Mouse (Mus musculus) heart, postnatal 4 days (tissue): ENCODE results near the gene Cbx5. TPM values are rescaled to one million over a fixed set of nuclear protein-coding genes. Genes with fewer than 3 reads are reported as not detected.

Experiments
- DNase-seq: peaks from one replicate; pipeline ENCODE4 v3.0.0; 2021
- total RNA-seq, 2 experiments: library from RNA; stranded (reverse); gene quantifications; 2 replicates each; pipeline ENCODE4 v1.2.3; 2021

The Cbx5 gene
- total RNA-seq, 2 experiments from 2014 or later = 146 TPM

- DNase-seq = peak; percentile 90
Observed at GRCm38 (mm10) chr15:103214971-103215907, 24.4 kb downstream of the Cbx5 start.

DNA sequence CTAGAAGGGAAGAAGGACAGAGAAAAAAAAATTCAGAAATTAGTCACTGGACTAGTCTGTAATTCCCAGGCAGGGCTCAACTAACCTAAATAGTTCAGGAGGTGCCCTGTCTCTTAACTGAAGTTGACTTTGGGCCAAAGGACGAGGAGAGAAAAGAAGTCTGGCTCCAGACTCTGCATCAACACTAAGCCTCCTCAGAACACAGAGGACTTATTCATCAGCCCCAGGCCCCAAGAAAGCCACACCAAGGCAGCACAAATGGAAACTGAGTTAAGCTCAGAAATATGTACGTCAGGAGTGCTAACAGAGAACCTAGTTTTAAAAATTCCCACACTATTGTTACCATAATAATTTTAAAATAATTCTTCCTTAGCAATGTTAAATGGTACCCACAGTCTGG, 25.5 kb downstream of the Cbx5 start:
- no peak for DNase-seq

DNA sequence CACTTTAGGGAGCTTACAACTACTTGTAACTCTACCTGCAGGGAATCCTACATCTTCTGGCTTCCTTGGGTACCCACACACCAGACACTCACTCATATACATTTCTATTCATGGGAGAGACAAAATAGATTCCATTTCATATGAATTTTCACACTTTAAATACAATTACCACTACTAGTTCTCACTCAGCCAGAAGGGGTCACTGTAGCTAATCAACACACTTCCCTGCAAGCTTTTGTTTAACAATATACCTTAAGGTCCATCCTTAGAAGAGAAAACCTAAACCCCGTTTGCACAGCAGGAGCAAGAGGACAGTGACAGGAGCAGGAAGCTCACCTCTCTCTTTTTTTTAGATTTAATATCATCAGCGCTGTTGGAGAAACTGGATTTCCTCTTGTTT, 34.5 kb downstream of the Cbx5 start:
- no peak for DNase-seq

GRCm38 (mm10) chr15:103202088-103202793, 37.4 kb downstream of the Cbx5 start:
- DNase-seq = peak; percentile 76

DNA sequence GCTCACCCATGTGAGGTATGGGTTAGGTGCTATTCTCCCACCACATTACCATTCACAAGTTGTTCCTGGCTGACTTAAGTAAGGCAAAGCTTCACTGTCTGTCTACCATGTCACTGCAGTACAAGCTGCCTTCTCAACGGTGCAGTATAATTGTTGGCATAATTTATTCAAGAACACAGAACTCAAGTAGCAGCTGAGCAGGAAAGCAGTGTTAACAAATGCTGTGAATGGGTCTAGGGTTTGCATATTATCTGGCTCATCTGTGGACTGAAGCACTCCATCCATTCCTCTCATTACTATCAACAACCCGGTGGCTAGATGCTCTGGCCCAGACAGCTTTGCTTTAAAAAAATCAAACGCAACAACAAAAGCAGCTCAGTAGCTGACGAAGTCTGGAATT, 41.8 kb downstream of the Cbx5 start:
- DNase-seq = no peak

DNA sequence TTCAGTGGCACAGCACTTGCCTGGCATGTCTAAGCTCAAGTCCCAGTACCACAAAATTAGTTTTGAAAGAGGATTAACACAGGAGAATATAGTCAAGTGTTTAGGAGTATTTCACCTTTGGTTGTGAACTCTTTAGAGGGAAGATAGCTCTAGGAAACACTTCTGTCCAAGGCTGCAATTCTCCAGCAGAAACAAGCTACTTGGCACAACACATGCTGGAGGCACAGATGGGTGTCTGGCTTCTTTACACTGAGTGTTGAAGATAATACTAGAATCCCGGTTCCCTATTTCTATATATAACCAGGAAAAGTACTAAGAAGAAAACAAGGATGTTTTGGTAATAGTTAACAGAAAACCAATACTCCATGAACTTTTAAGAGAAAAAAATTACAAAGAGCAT, 42.8 kb downstream of the Cbx5 start:
- no peak for DNase-seq

- DNase-seq = no peak
Observed at GRCm38 (mm10) chr15:103193606-103194005, 46.0 kb downstream of the Cbx5 start.

DNA sequence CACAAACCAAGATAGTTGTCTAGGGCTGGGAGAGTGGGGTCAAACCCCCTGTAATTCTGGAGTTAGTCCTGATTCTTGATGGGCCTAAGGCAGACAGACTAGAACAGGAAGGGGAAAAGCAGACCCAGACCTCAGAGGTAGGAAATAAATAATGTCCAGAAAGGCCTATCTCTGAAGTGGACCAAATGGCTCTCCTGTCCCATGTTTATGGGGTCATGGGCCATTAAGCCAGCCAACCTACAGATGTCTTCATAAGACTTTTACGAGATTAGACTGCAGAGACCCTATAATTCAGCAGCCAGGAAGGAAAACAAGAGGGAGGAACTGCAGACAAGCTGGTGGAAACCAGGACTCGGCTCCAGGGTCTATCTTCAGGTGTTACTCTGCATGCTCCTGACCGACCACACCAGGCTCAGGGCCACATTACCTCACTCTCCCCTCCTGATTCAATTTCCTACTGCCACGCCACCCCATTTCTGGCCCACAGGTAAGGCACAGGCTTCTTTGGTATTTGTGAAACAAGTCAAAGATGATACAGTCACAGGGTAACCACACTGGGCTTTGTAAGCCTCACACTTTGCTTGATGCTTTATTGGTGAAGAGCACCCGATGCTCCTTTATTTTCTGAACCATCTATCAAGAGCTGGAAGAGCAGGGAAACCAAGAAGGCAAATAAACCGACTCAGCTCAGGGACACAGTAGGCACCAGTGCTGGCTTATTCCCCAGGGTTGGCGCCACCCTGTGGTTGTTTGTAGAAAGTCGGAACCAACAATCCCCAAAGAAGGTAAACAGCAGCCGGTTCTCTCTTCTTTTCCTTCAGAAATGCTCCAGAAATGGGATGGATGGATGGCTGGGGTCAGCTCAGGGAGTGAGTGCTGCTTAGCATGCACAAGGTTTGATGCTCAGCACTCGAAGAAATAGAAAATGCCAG, 48.8 kb downstream of the Cbx5 start:
- DNase-seq = peak; percentile 69

- DNase-seq = no peak
Observed at GRCm38 (mm10) chr15:103190083-103190482, 49.5 kb downstream of the Cbx5 start.

DNA sequence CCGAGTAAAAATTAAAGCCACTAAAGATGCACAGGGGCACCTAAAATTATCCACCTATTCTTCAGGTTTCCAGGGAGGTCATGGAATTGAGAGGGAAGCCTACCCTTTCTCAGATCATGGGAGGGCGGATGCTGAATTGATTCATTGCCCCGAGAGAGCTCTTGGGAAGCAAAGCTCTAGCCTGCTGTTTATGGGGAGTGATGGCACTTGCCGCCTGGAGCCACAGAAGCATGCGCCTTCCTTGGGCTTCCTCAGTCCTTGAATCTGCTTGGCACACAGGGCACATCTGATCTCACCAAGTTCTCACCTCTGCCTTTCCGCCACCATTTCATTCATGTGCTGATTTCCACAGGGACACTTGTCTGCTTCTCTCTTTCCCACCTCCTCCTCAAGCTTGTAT, 51.8 kb downstream of the Cbx5 start:
- no peak for DNase-seq

- peak; percentile 76 for DNase-seq
Observed at GRCm38 (mm10) chr15:103185462-103186198, 54.0 kb downstream of the Cbx5 start.

- peak; percentile 57 for DNase-seq
Observed at GRCm38 (mm10) chr15:103183651-103184610, 55.7 kb downstream of the Cbx5 start.

DNA sequence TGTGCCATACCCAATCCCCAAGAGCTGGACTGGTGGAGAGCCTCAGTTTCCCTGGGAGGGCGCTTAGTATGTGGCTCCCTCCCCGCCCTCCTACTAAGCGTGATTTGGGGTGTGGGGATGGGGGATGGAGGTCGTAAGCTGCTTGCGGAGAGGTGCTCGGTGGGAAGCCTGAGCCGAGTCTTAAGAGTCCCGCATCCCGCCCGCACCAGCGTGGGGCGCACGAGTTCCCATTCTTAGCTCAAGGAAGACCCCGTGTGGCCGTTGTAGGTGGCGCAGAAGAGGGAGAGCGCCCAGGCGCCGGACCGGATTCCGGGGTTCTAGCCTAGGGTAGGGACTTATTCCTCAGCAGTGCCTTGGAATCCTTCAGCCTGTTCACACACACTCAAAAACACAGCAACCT, 56.5 kb downstream of the Cbx5 start:
- DNase-seq = peak; percentile 79

- peak; percentile 90 for DNase-seq
Observed at GRCm38 (mm10) chr15:103182166-103182790, 57.3 kb downstream of the Cbx5 start.

DNA sequence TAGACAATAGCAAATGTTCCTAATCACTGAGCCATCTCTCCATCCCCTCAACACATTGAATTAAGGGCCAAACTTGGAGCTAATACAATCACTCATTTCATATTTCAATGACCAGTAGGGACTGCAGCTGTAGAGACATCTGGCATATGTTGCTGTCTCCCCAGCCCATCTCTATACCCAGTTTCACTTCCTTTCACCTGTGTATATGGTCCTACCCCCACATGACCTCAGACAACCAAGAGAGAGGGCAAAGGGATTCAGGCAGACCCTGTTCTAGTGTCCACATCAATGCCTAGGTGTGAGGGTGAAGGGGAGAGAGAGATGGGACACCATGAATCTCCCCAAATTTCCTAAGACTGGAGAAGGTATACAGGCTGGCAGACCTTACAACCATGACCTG, 59.2 kb downstream of the Cbx5 start:
- DNase-seq = no peak

DNA sequence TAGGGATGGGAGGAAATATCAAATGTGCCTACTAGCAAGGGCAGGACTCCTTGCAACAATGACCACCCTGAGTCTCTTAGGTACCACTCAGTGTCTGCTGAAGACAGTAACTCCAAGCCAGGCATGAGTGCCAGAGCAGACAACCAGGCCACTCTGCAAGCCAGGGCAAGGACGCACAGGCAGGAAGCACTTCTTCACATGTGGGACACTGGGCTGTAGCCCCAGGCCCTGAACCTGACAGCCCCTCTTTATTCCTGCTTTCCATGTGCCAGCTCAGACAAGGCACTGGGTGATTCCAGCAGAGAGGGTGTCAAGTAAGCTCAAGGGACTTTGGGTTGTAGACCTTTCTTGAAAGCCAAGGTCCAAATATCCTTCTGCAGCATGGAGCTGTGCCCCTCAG, 60.8 kb downstream of the Cbx5 start:
- peak; percentile 4 for DNase-seq

- peak; percentile 66 for DNase-seq
Observed at GRCm38 (mm10) chr15:103178137-103178536, 61.5 kb downstream of the Cbx5 start.

DNA sequence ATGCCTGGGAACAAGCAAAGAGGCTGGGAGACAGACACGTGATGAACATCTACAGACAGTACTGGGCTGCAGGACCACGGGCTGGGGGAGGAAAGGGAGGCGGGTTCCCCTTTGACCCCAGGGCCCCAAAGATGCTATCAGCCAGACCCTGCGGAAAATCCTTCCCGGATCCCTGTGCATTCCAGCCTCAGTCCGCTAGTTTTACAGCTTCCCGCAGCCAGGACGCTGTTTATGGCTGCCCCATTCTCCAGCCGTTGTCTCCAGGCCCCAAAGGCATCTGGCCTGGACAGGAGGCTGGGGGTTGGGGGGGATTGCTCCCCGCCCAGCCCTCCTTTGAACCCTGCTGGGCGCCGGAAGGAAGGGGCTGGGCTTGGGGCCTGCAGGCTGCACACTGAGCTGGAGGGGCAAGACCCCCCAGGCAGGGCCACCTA, 62.0 kb downstream of the Cbx5 start:
- no peak for DNase-seq

- DNase-seq = peak; percentile 94
Observed at GRCm38 (mm10) chr15:103176874-103177421, 62.7 kb downstream of the Cbx5 start.

DNA sequence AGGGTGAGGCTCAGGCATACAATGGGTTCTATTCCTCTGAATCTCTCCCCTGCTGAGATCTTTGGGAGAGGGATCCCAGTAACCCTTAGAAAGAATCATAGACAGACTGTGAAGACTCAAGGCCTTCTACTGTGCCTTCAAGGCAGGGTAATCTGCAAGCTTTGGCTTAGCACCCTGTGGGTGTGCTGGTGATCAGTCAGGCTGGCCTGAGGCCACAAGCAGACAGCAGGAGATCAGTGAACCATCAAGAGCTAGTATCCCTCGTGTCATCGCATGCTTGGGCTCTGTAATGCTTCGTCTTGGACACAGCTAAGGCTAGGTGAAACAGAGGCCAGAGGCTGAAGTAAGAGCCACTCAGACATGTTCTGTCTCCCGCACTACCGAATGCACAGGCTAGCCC, 66.4 kb downstream of the Cbx5 start:
- DNase-seq = no peak
